ENCODE assay signal across 21 mouse cellular contexts in the genomic region with DNA sequence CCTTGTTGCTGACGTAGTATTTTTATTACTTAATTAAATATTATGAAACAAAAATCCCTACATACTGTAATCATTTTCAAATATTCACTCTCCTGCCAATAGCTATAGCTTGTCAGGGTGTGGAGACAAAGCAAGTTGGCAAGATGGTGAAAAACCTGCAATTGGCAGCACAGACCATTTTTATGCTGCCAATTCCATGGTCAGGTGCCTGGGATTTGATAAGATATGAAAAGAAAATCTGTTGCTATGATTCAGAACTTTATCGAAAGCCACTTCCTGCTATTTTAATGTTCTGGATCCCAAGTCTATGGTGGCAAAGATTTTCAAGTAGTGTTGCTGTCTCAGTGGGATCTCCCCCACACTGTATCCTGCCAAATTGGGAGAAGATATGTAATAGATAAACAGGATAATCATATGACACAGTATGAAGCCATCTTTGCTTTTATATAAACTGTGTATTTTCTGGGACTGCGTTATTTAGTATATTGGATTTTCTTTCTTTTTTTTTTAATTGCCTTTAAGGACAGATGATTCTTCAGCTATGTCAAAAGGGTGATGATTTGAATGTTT.
A peak's percentile ranks its signal among the peaks of the same experiment; 100 is the strongest.
DNase-seq lines count a peak whose midpoint lies in the region; ATAC-seq lines count a peak whose summit lies in the region.
"Had no signal": no experiment of that assay in that cellular context is flagged by ENCODE, and none has a peak within 500 bp of the region (broad histone marks: within the 10 kb centered on the region; RNA-seq: fewer than 3 reads in every experiment).

No protein-coding gene starts in this region.

- H3K9me3 ChIP-seq in forebrain, embryonic 15.5 days, result no peaks in the 10 kb centered on the region; the same call in 1 of the 2 replicates
- no peaks in the 10 kb centered on the region for H3K9me3 ChIP-seq in forebrain, embryonic 13.5 days (replicated peaks)
- H3K9me3 ChIP-seq: embryonic facial prominence, embryonic 12.5 days; heart, embryonic 10.5 days; hindbrain, embryonic 10.5 days; limb, embryonic 12.5 days; liver, embryonic 12.5 days; midbrain, embryonic 15.5 days had no signal

- no peaks in the 10 kb centered on the region for H3K4me1 ChIP-seq in forebrain, embryonic 15.5 days
- no peaks in the 10 kb centered on the region for H3K4me1 ChIP-seq in forebrain, embryonic 13.5 days
- H3K4me1 ChIP-seq: embryonic facial prominence, embryonic 12.5 days; heart, embryonic 10.5 days; hindbrain, embryonic 10.5 days; limb, embryonic 12.5 days; liver, embryonic 12.5 days; megakaryocyte, embryonic 14.5 days; midbrain, embryonic 15.5 days had no signal

- H3K36me3 ChIP-seq in forebrain, embryonic 15.5 days, result no peaks in the 10 kb centered on the region
- H3K36me3 ChIP-seq in forebrain, embryonic 13.5 days (ENCODE audit: poor library complexity, severe bottlenecking), result no peaks in the 10 kb centered on the region
- H3K36me3 ChIP-seq: embryonic facial prominence, embryonic 12.5 days; heart, embryonic 10.5 days; hindbrain, embryonic 10.5 days; limb, embryonic 12.5 days; liver, embryonic 12.5 days; midbrain, embryonic 15.5 days had no signal

- peak; percentile 11 for DNase-seq in layer of hippocampus, adult 9-11 months
- DNase-seq in layer of hippocampus, postnatal 36 days, result no peak
- DNase-seq in brain, adult 2 months (ENCODE audit: low read depth, low spot score), result peak; percentile 71
- peak; percentile 20 for DNase-seq in cerebellum, adult 9-11 months
- DNase-seq: adrenal gland, postnatal 36 days; B cell, adult 2 months; kidney, adult 11 months; kidney, postnatal 10 days; lung, adult 2 months had no signal

- H3K4me2 ChIP-seq in forebrain, embryonic 15.5 days (replicated peaks), result no peak overlapping the region
- H3K4me2 ChIP-seq in forebrain, embryonic 13.5 days, result no peak overlapping the region
- H3K4me2 ChIP-seq: embryonic facial prominence, embryonic 12.5 days; limb, embryonic 12.5 days; liver, embryonic 12.5 days; midbrain, embryonic 15.5 days had no signal

- 0 out of 2 replicates have a peak, but pooled peaks have one; percentile 61 for ATAC-seq in forebrain, embryonic 15.5 days (replicated peaks)
- no peak; the same call in 1 of the 2 replicates for ATAC-seq in forebrain, embryonic 13.5 days
- ATAC-seq in granulocyte monocyte progenitor cell, adult 5-6 weeks (replicated peaks; ENCODE audit: poor library complexity, severe bottlenecking), result no peak
- ATAC-seq: liver, embryonic 12.5 days; midbrain, embryonic 15.5 days had no signal

- 78% methylated on average over 3 of the region's 3 CpGs for WGBS in forebrain, embryonic 15.5 days
- WGBS in forebrain, embryonic 13.5 days, result 92% methylated on average over 3 of the region's 3 CpGs

- H3K4me3 ChIP-seq in forebrain, embryonic 15.5 days, result no peak overlapping the region
- H3K4me3 ChIP-seq in forebrain, embryonic 13.5 days, result no peak overlapping the region
- H3K4me3 ChIP-seq: embryonic facial prominence, embryonic 12.5 days; erythroblast, embryonic 14.5 days; heart, embryonic 10.5 days; hindbrain, embryonic 10.5 days; limb, embryonic 12.5 days; liver, embryonic 12.5 days; megakaryocyte, embryonic 14.5 days; midbrain, embryonic 15.5 days; myocyte had no signal

- H3K9ac ChIP-seq in forebrain, embryonic 15.5 days (replicated peaks), result no peak overlapping the region
- no peak overlapping the region for H3K9ac ChIP-seq in forebrain, embryonic 13.5 days
- H3K9ac ChIP-seq: embryonic facial prominence, embryonic 12.5 days; limb, embryonic 12.5 days; liver, embryonic 12.5 days; midbrain, embryonic 15.5 days had no signal

- no peak overlapping the region for H3K27ac ChIP-seq in forebrain, embryonic 15.5 days (replicated peaks)
- H3K27ac ChIP-seq in forebrain, embryonic 13.5 days, result no peak overlapping the region
- H3K27ac ChIP-seq: embryonic facial prominence, embryonic 12.5 days; heart, embryonic 10.5 days; hindbrain, embryonic 10.5 days; limb, embryonic 12.5 days; liver, embryonic 12.5 days; midbrain, embryonic 15.5 days had no signal

- H3K27me3 ChIP-seq in forebrain, embryonic 15.5 days, result no peaks in the 10 kb centered on the region
- no peaks in the 10 kb centered on the region for H3K27me3 ChIP-seq in forebrain, embryonic 13.5 days
- H3K27me3 ChIP-seq: embryonic facial prominence, embryonic 12.5 days; limb, embryonic 12.5 days; liver, embryonic 12.5 days; megakaryocyte, embryonic 14.5 days; midbrain, embryonic 15.5 days had no signal

Comparison
In these comparisons a context has a peak if more than half of its experiments do, and no peak if none do; other contexts are left out.
1. DNase-seq: peak in layer of hippocampus, adult 9-11 months (single experiment), brain, adult 2 months (single experiment) and cerebellum, adult 9-11 months (single experiment); none in layer of hippocampus, postnatal 36 days (0 of 2).